ENCODE assay signal across 11 mouse cellular contexts in genomic region chr1:52039151-52039550, GRCm38 (mm10). TPM values are rescaled to one million over a fixed set of nuclear protein-coding genes. Genes with fewer than 3 reads are reported as not detected.
DNase-seq lines count a peak whose midpoint lies in the region; ATAC-seq and TF ChIP-seq lines count a peak whose summit lies in the region.
"Had no signal": no experiment of that assay in that cellular context is flagged by ENCODE, and none has a peak within 500 bp of the region (broad histone marks: within the 10 kb centered on the region; RNA-seq: fewer than 3 reads in every experiment).

No protein-coding gene starts in this region.

- H3K4me2 ChIP-seq in heart, embryonic 11.5 days = no peak overlapping the region
- H3K4me2 ChIP-seq in lung, embryonic 14.5 days = no peak overlapping the region
- H3K4me2 ChIP-seq: liver, embryonic 13.5 days had no signal

- DNase-seq in heart, adult 11 months = peak; percentile 81
- DNase-seq in lung, embryonic 14.5 days = peak; percentile 78
- DNase-seq in lung, postnatal 36 days = no peak
- peak; percentile 64 for DNase-seq in brain, embryonic 14.5 days (ENCODE audit: low read depth)
- no peak for DNase-seq in embryo, embryonic 10 days (ENCODE audit: low spot score)
- no peak for DNase-seq in urinary bladder, postnatal 25 days (ENCODE audit: low spot score)
- DNase-seq: layer of hippocampus, postnatal 36 days; liver, embryonic 13.5 days; thymus, postnatal 14 days had no signal

- no peaks in the 10 kb centered on the region for H3K36me3 ChIP-seq in heart, embryonic 11.5 days (ENCODE audit: control insufficient read depth, insufficient read depth, low read length)
- no peaks in the 10 kb centered on the region for H3K36me3 ChIP-seq in lung, embryonic 14.5 days (ENCODE audit: insufficient read depth)
- H3K36me3 ChIP-seq: liver, embryonic 13.5 days had no signal

- H3K4me1 ChIP-seq in heart, embryonic 11.5 days (ENCODE audit: control insufficient read depth, insufficient read depth, low read length) = no peaks in the 10 kb centered on the region; the same call in 1 of the 2 replicates
- H3K4me1 ChIP-seq in lung, embryonic 14.5 days (ENCODE audit: insufficient read depth) = no peaks in the 10 kb centered on the region
- H3K4me1 ChIP-seq: liver, embryonic 13.5 days had no signal

- H3K9me3 ChIP-seq in heart, embryonic 11.5 days (replicated peaks; ENCODE audit: control insufficient read depth, low read length) = no peaks in the 10 kb centered on the region
- no peaks in the 10 kb centered on the region for H3K9me3 ChIP-seq in lung, embryonic 14.5 days (ENCODE audit: low read depth, low read length)
- H3K9me3 ChIP-seq: liver, embryonic 13.5 days had no signal

- WGBS in heart, embryonic 11.5 days (ENCODE audit: insufficient replicate concordance) = 56% methylated on average over 7 of the region's 7 CpGs
- 36% methylated on average over 7 of the region's 7 CpGs for WGBS in lung, embryonic 14.5 days

- no peaks in the 10 kb centered on the region for H3K27me3 ChIP-seq in heart, embryonic 11.5 days (ENCODE audit: control insufficient read depth, insufficient read depth, low read length)
- no peaks in the 10 kb centered on the region for H3K27me3 ChIP-seq in lung, embryonic 14.5 days (ENCODE audit: insufficient read depth, low read length)
- H3K27me3 ChIP-seq: liver, embryonic 13.5 days had no signal

- no peak overlapping the region for H3K27ac ChIP-seq in heart, embryonic 11.5 days (ENCODE audit: low read depth, low read length)
- H3K27ac ChIP-seq in lung, embryonic 14.5 days (ENCODE audit: low read depth) = no peak overlapping the region
- H3K27ac ChIP-seq: liver, embryonic 13.5 days had no signal

- H3K4me3 ChIP-seq in heart, embryonic 11.5 days (ENCODE audit: low read depth, low read length) = no peak overlapping the region
- no peak overlapping the region for H3K4me3 ChIP-seq in lung, embryonic 14.5 days (ENCODE audit: low read depth, low read length)
- H3K4me3 ChIP-seq: liver, embryonic 13.5 days had no signal

- TF ChIP-seq POLR2A in brain, embryonic 14.5 days (IDR thresholded peaks at IDR 0.05; ENCODE audit: borderline replicate concordance, extremely low read depth, insufficient read depth, insufficient read length, poor library complexity, severe bottlenecking) = no peak

- no peak for TF ChIP-seq CTCF in lung, embryonic 14.5 days (IDR thresholded peaks at IDR 0.05; ENCODE audit: low read depth)
- TF ChIP-seq CTCF in brain, embryonic 14.5 days (IDR thresholded peaks at IDR 0.05; ENCODE audit: borderline replicate concordance, extremely low read depth, insufficient read depth, insufficient read length) = no peak

- ATAC-seq in heart, embryonic 11.5 days (replicated peaks; ENCODE audit: insufficient number of reproducible peaks, low FRiP score, low TSS enrichment) = no peak
- peak; percentile 54; the same call in 1 of the 2 replicates for ATAC-seq in lung, embryonic 14.5 days (ENCODE audit: insufficient read depth)
- ATAC-seq in CD4-positive, CD25-positive, alpha-beta regulatory T cell, adult 4 months = peak; percentile 18

- no peak overlapping the region for H3K9ac ChIP-seq in heart, embryonic 11.5 days (ENCODE audit: low read depth, low read length)
- H3K9ac ChIP-seq in lung, embryonic 14.5 days = no peak overlapping the region
- H3K9ac ChIP-seq: liver, embryonic 13.5 days had no signal

RNA-seq across cellular contexts. Expression of gene Stat4, which starts 52.2 kb away (rescaled TPM):
- polyA plus RNA-seq in heart, embryonic 11.5 days (2014; fragmentation: Nextera tagmentation; extraction: Ambion mirVana) = 2.1 and 2.7 TPM in 2 replicates
- polyA plus RNA-seq in lung, embryonic 14.5 days (2014; fragmentation: Nextera tagmentation; extraction: Ambion mirVana) = 3.2 and 4.0 TPM in 2 replicates
- polyA plus RNA-seq in CD4-positive, CD25-positive, alpha-beta regulatory T cell, adult 4 months (2017; shearing (Covaris generic)) = 100 to 1,000 TPM; 123 to 149 TPM
- 0.38 and 0.42 TPM in 2 replicates for polyA plus RNA-seq in brain, embryonic 14.5 days (2012; rRNA removed)

Comparison
In these comparisons a context has a peak if more than half of its experiments do, and no peak if none do; other contexts are left out.
1. DNase-seq: peak in heart, adult 11 months (single experiment), lung, embryonic 14.5 days (single experiment) and brain, embryonic 14.5 days (single experiment); none in lung, postnatal 36 days (single experiment), embryo, embryonic 10 days (single experiment) and urinary bladder, postnatal 25 days (single experiment).
2. RNA of gene Stat4, which starts 52.2 kb away (polyA plus RNA-seq): 123 to 149 TPM in CD4-positive, CD25-positive, alpha-beta regulatory T cell, adult 4 months; 3.2 to 4.0 TPM in lung, embryonic 14.5 days, 2.1 to 2.7 TPM in heart, embryonic 11.5 days and 0.38 to 0.42 TPM in brain, embryonic 14.5 days; every median in the first group is over 10 times any median in the second.